Mouse (Mus musculus): Measurements from ENCODE around the gene Fcgr4. TPM values are rescaled to one million over a fixed set of nuclear protein-coding genes. Genes with fewer than 3 reads are reported as not detected.

Gene Fcgr4
- total RNA-seq, 2 experiments from 2014 or later: 1.8 to 2.1 TPM

Small RNA genes within 50 kb of the gene (microRNA-seq; reads per million reads assigned to microRNA genes)
- gene Gm27552: not detected
- gene Mir6546: 2.4 reads per million

Other genes with a start within 250 kb of the Fcgr4 start
- 10 to 100 TPM; 28.1 to 30.4 TPM for gene Atf6, start 151.1 kb upstream of the Fcgr4 start, total RNA-seq (2021)
- 1 to 10 TPM; 1.1 to 1.7 TPM for gene Gm26620, start 133.9 kb upstream of the Fcgr4 start, total RNA-seq (2021)
- 10 to 100 TPM; 24.1 to 26.4 TPM for gene Dusp12, start 133.4 kb upstream of the Fcgr4 start, total RNA-seq (2021)
- not detected for gene Fcrlb, start 106.0 kb upstream of the Fcgr4 start, total RNA-seq (2021)
- 1 to 10 TPM in 1 of 2 experiments, under 1 TPM in 1; 0.64 to 1.0 TPM for gene Fcrla, start 91.3 kb upstream of the Fcgr4 start, total RNA-seq (2021)
- gene Fcgr2b, start 42.4 kb upstream of the Fcgr4 start, total RNA-seq (2021): 10 to 100 TPM in 1 of 2 experiments, 1 to 10 TPM in 1; 7.0 to 11.3 TPM
- gene Fcgr3, start 46.0 kb downstream of the Fcgr4 start, total RNA-seq (2021): 10 to 100 TPM; 13.8 to 15.7 TPM
- gene Cfap126, start 95.0 kb downstream of the Fcgr4 start, total RNA-seq (2021): 1 to 10 TPM; 2.1 to 2.7 TPM
- 100 to 1,000 TPM; 359 to 386 TPM for gene Sdhc, start 131.7 kb downstream of the Fcgr4 start, total RNA-seq (2021)
- 10 to 100 TPM; 23.9 to 53.3 TPM for gene Mpz, start 131.8 kb downstream of the Fcgr4 start, total RNA-seq (2021)
- gene Pcp4l1, start 177.3 kb downstream of the Fcgr4 start, total RNA-seq (2021): 10 to 100 TPM; 29.5 to 32.0 TPM
- gene Nr1i3, start 195.1 kb downstream of the Fcgr4 start, total RNA-seq (2021): 10 to 100 TPM in 1 of 2 experiments, under 1 TPM in 1; 0.92 to 10.3 TPM
- gene Tomm40l, start 203.6 kb downstream of the Fcgr4 start, total RNA-seq (2021): 10 to 100 TPM; 41.6 to 43.5 TPM
- gene Apoa2, start 206.1 kb downstream of the Fcgr4 start, total RNA-seq (2021): 100 to 1,000 TPM in 1 of 2 experiments, 10 to 100 TPM in 1; 18.3 to 847 TPM
- gene Fcer1g, start 215.4 kb downstream of the Fcgr4 start, total RNA-seq (2021): 10 to 100 TPM; 22.4 to 23.2 TPM
- gene Adamts4, start 231.5 kb downstream of the Fcgr4 start, total RNA-seq (2021): 1 to 10 TPM; 4.3 to 4.5 TPM
- gene Ndufs2, start 232.5 kb downstream of the Fcgr4 start, total RNA-seq (2021): 100 to 1,000 TPM; 446 to 477 TPM

All from adrenal gland, postnatal 4 days (tissue).